Mouse (Mus musculus): ENCODE data around the gene Egf. TPM values are rescaled to one million over a fixed set of nuclear protein-coding genes. Genes with fewer than 3 reads are reported as not detected.

The Egf gene
- polyA plus RNA-seq, 1 experiment: 3.1 TPM

DNA sequence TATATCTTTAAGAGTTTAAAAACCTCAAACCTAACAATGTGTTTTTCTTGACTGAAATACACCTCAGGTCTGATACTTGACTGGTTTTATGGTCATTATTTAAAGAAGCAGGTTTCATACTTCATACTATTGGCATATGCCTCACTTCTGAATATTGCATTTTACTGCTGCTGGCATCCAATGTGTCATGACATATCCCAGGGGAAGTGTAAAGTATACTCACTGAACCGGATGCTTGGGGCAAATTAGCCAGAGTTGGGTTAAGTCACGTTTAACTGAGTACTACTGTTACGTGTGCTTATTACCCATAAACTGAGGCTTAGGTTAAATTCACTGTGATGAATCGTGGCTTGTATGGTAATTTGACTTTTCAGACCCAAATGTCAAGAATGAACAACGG lies 29.5 kb downstream of the Egf start:
- no peak for TF ChIP-seq POLR2A (IDR thresholded peaks at IDR 0.05; ENCODE audit: borderline replicate concordance, extremely low read depth, low read depth, low read length)
- TF ChIP-seq CTCF (IDR thresholded peaks at IDR 0.05; ENCODE audit: insufficient read depth, low read length): no peak
- H3K4me3 ChIP-seq (replicated peaks; ENCODE audit: extremely low read depth, low read depth, low read length): no peak overlapping the region
- 75% methylated on average over 5 of the region's 5 CpGs for WGBS

GRCm38 (mm10) chr3:129724961-129725501 lies 30.1 kb downstream of the Egf start:
- peak overlapping the region; percentile 89 for H3K4me3 ChIP-seq (replicated peaks; ENCODE audit: extremely low read depth, low read depth, low read length)
- TF ChIP-seq POLR2A (IDR thresholded peaks at IDR 0.05; ENCODE audit: borderline replicate concordance, extremely low read depth, low read depth, low read length) (peak; percentile 95; the same call in 1 of the 2 replicates), CTCF (IDR thresholded peaks at IDR 0.05; ENCODE audit: insufficient read depth, low read length) (no peak)
- peak; percentile 91 for DNase-seq
- H3K4me1 ChIP-seq (ENCODE audit: control insufficient read depth, insufficient read depth, low read length): peaks cover 2% of the 10 kb centered on the region; the same call in 1 of the 2 replicates
- WGBS: under 1% methylated on average over 24 of the region's 24 CpGs

More for the DNA sequence above, 29.5 kb downstream of the Egf start:
- H3K4me1 ChIP-seq (ENCODE audit: control insufficient read depth, insufficient read depth, low read length): peaks cover 2% of the 10 kb centered on the region; the same call in 1 of the 2 replicates
- DNase-seq: no peak

GRCm38 (mm10) chr3:129724505-129724904 lies 30.6 kb downstream of the Egf start:
- Histone ChIP-seq H3K4me3 (replicated peaks; ENCODE audit: extremely low read depth, low read depth, low read length) (no peak overlapping the region), H3K4me1 (ENCODE audit: control insufficient read depth, insufficient read depth, low read length) (peaks cover 2% of the 10 kb centered on the region; the same call in 1 of the 2 replicates)
- DNase-seq: peak; percentile 8
- 59% methylated on average over 5 of the region's 5 CpGs for WGBS
- TF ChIP-seq POLR2A (IDR thresholded peaks at IDR 0.05; ENCODE audit: borderline replicate concordance, extremely low read depth, low read depth, low read length) (no peak), CTCF (IDR thresholded peaks at IDR 0.05; ENCODE audit: insufficient read depth, low read length) (no peak)

GRCm38 (mm10) chr3:129723311-129723710 lies 31.8 kb downstream of the Egf start:
- no peak for TF ChIP-seq POLR2A (IDR thresholded peaks at IDR 0.05; ENCODE audit: borderline replicate concordance, extremely low read depth, low read depth, low read length)
- no peak for TF ChIP-seq CTCF (IDR thresholded peaks at IDR 0.05; ENCODE audit: insufficient read depth, low read length)
- no peak for DNase-seq
- Histone ChIP-seq H3K4me1 (ENCODE audit: control insufficient read depth, insufficient read depth, low read length) (peaks cover 2% of the 10 kb centered on the region; the same call in 1 of the 2 replicates), H3K4me3 (replicated peaks; ENCODE audit: extremely low read depth, low read depth, low read length) (no peak overlapping the region)
- 63% methylated on average over 4 of the region's 4 CpGs for WGBS

DNA sequence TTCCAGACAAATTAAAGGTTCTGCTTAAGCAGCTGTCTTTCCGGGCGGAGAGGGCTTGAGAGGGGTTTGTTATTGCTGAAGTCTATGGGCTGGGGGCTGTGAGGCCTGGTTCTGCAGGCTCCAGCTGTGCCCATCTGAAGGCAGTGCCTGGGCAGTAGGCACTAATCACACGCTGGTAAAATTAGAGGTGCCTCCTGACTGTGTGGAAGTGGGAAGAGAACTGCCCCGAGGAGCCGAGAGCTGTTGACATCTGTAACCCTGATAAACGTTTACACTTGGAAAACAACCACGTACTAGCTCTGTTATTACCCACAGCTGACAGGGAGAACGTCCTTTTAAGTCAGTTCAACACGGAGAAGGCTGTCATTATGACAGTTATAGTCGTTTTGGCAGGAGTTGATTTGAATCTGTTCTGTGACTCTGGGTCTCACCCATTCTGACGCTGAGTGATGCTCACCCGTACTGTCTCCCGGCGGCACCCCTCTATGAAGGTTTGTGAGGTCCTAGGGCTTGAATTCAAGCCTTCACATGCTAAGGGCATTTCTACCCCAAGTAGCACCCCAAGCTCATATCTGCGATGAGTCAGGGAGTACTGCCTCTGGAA lies 40.5 kb downstream of the Egf start:
- Histone ChIP-seq H3K4me3 (replicated peaks; ENCODE audit: extremely low read depth, low read depth, low read length) (no peak overlapping the region), H3K4me1 (ENCODE audit: control insufficient read depth, insufficient read depth, low read length) (no peaks in the 10 kb centered on the region)
- 65% methylated on average over 15 of the region's 15 CpGs for WGBS
- no peak for DNase-seq
- TF ChIP-seq CTCF (IDR thresholded peaks at IDR 0.05; ENCODE audit: insufficient read depth, low read length) (no peak), POLR2A (IDR thresholded peaks at IDR 0.05; ENCODE audit: borderline replicate concordance, extremely low read depth, low read depth, low read length) (no peak)

DNA sequence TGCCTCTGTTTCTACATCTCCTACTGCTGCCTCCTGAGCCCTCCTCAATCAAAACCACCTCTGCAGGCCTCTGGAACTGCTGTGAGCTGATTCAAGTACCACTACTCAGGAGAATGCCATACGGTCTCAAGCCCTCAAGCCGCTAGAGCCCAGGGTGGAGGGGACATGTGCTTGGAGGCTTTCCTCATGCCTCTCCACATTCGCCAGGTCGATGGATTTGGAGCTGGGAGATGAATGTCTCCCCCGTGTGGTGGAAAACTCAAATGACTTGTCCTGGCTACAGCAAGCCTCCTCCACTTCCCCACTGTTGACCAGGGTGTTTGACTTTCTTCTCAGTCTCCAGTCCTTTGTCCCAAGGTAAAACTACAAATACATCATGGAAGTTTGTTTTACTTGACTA lies 47.0 kb downstream of the Egf start:
- peak; percentile 17 for DNase-seq
- H3K4me3 ChIP-seq (replicated peaks; ENCODE audit: extremely low read depth, low read depth, low read length): no peak overlapping the region

DNA sequence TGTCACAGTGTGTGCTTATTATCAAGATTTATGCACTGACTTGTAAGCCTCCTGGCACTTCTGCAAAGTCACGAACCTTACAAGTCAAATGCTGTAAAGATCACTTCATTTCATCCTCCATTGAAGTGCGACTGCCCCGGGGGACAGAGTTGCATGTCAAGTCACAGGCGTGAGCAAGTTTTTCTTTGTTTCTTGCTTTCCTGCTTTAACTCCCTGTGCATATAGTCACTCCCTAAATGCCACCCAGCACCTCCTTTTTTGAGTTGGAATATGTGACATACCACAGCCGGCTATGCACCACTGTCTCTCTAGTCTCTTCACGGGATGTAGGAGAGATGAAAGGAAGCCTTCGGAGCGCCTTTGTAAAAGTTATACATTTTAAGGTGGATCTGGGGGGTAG lies 56.2 kb downstream of the Egf start:
- no peak overlapping the region for H3K4me3 ChIP-seq (replicated peaks; ENCODE audit: extremely low read depth, low read depth, low read length)
- DNase-seq: no peak
- WGBS: 79% methylated on average over 8 of the region's 8 CpGs
- no peak for TF ChIP-seq CTCF (IDR thresholded peaks at IDR 0.05; ENCODE audit: insufficient read depth, low read length)
- no peak for TF ChIP-seq POLR2A (IDR thresholded peaks at IDR 0.05; ENCODE audit: borderline replicate concordance, extremely low read depth, low read depth, low read length)
- no peaks in the 10 kb centered on the region for H3K4me1 ChIP-seq (ENCODE audit: control insufficient read depth, insufficient read depth, low read length)

More for the DNA sequence above, 47.0 kb downstream of the Egf start:
- no peaks in the 10 kb centered on the region for H3K4me1 ChIP-seq (ENCODE audit: control insufficient read depth, insufficient read depth, low read length)
- TF ChIP-seq POLR2A (IDR thresholded peaks at IDR 0.05; ENCODE audit: borderline replicate concordance, extremely low read depth, low read depth, low read length) (no peak), CTCF (IDR thresholded peaks at IDR 0.05; ENCODE audit: insufficient read depth, low read length) (peak; percentile 71)
- 9% methylated on average over 5 of the region's 5 CpGs for WGBS

DNA sequence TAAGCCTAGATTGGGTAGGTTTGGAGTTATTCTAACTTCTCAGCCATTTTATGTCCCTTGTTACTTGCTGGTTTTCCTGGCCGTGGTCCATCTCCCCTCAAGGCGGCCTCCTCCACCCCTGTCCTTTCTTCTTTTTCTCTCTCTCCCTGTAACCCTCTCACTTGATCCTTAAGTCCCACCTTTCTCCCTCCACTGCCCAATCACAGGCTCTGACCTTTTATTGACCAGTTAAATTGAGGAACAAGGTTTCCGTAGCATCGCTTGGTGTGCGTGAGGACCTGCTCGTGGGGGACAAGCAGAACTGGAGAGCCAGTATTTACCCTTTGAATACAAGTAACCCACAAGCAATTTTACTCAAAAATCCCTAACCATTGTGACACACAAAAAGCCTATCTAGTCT lies 56.8 kb downstream of the Egf start:
- WGBS: 89% methylated on average over 6 of the region's 6 CpGs
- no peaks in the 10 kb centered on the region for H3K4me1 ChIP-seq (ENCODE audit: control insufficient read depth, insufficient read depth, low read length)
- DNase-seq: no peak
- no peak overlapping the region for H3K4me3 ChIP-seq (replicated peaks; ENCODE audit: extremely low read depth, low read depth, low read length)
- TF ChIP-seq CTCF (IDR thresholded peaks at IDR 0.05; ENCODE audit: insufficient read depth, low read length) (no peak), POLR2A (IDR thresholded peaks at IDR 0.05; ENCODE audit: borderline replicate concordance, extremely low read depth, low read depth, low read length) (no peak)

DNA sequence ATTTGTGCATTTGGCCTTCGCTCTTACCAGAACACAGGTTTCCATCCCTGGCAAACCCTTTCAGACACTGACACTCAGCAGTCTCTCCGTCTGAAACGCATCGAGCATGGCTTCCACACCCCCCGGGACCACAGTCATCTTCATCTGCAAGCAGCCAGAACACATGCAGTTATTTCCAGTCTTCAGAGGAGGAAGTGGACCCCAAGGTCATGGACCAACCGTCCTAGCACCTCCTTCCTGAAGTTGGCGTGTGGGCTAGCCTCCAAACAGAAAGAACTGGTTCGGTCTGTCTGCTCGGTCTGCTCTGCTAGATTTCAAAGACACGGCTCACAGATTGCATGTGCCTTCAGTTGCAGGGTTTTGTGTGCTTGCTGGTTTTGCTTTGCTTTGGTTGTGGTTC lies 57.4 kb downstream of the Egf start:
- WGBS: 65% methylated on average over 10 of the region's 10 CpGs
- no peak overlapping the region for H3K4me3 ChIP-seq (replicated peaks; ENCODE audit: extremely low read depth, low read depth, low read length)
- no peak for DNase-seq
- TF ChIP-seq POLR2A (IDR thresholded peaks at IDR 0.05; ENCODE audit: borderline replicate concordance, extremely low read depth, low read depth, low read length) (no peak), CTCF (IDR thresholded peaks at IDR 0.05; ENCODE audit: insufficient read depth, low read length) (no peak)
- no peaks in the 10 kb centered on the region for H3K4me1 ChIP-seq (ENCODE audit: control insufficient read depth, insufficient read depth, low read length)

DNA sequence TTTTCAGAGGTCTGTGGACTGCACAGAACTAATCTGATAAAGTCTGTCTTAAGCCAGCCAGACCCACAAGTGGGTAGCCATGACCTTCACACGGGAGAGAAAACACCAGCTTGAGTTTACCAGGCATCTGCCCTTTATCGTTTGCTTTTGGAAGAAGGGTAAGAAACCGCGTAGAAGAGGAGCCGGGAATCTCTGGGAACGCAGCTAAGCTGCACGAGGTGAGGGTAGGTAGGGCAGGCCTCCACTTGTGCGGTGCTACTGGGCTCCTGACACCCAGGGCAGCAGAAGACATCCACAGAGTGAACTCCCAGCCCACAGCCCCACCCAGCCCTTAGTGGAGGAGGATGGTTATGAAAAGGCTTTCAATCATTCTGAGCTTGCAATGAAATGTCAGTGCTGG lies 59.2 kb downstream of the Egf start:
- Histone ChIP-seq H3K4me3 (replicated peaks; ENCODE audit: extremely low read depth, low read depth, low read length) (no peak overlapping the region), H3K4me1 (ENCODE audit: control insufficient read depth, insufficient read depth, low read length) (no peaks in the 10 kb centered on the region)
- no peak for TF ChIP-seq CTCF (IDR thresholded peaks at IDR 0.05; ENCODE audit: insufficient read depth, low read length)
- TF ChIP-seq POLR2A (IDR thresholded peaks at IDR 0.05; ENCODE audit: borderline replicate concordance, extremely low read depth, low read depth, low read length): no peak
- DNase-seq: no peak
- 81% methylated on average over 8 of the region's 8 CpGs for WGBS
